Mouse (Mus musculus): ENCODE results near the gene Olfml1. TPM values are rescaled to one million over a fixed set of nuclear protein-coding genes. Genes with fewer than 3 reads are reported as not detected.

Gene Olfml1
- polyA plus RNA-seq (2014; fragmentation: Illumina TruSeq; extraction: RNeasy Lipid Tissue Mini Kit (QIAGEN cat#74804); ENCODE audit: insufficient read depth, low read depth, low replicate concordance) = 11.3 TPM

GRCm38 (mm10) chr7:107567261-107567671 lies at the start of gene Olfml1:
Gene Olfml1, plus strand, starts transcription at chr7:107567446.

DNA sequence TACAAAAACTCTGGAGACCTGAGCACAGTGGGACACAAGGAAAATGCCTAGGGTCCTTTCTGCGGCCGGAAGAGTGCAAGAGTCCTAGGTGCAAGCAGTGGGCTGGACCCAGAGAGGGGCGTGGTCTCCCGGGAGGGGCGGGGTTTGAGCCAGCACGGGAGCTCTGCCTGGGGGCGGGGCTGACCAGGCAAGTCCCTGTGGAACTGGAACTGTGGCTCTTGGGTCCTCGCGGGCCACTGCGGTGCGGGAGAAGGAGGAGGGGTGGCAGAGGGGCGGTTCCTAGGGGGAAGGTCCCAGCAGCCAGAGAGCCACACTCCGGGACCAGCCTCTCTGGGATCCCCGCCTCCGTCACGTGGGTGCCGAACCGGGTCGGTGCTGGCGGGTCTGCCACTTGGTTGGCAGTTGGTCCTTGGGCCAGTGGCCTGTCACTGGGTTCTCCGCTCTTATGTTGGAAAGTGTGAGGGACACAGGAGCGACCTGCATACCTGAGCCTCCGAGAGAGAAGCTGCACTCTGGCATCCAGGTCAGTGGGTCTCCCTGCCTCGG lies 27.7 kb downstream of the Olfml1 start, which contains the start of gene Ppfibp2:
Gene Ppfibp2 (plus strand): TSS at position 351 of the 546 bp plus-strand sequence.

DNA sequence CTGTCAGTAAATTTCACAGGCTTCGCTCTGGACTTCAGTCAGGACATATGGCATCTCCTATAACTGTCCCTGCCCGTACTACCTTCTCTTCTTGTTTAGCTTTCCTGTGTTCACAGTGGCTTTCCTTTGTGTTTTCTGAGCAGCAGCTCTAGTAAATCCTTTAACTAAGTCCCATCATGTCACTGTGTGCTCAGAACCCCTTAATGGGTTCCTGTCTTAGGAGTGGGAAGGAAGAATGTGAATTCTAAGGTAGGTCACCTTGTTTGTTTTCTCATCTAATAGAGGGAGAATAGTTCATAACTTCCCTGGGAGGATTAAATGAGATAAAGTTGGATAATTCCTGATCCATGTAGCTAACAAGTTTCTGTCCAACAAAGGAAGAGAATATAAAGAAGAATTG lies 57.8 kb downstream of the Olfml1 start, which contains the start of gene 5330417H12Rik:
Gene 5330417H12Rik (minus strand): TSS at position 101 of the 400 bp plus-strand sequence.

Other genes starting within 250 kb of the Olfml1 start
- gene Syt9, start 196.7 kb upstream of the Olfml1 start, polyA plus RNA-seq (2014; fragmentation: Illumina TruSeq; extraction: RNeasy Lipid Tissue Mini Kit (QIAGEN cat#74804); ENCODE audit: insufficient read depth, low read depth, low replicate concordance) = 0.33 TPM
- gene Ppfibp2, start 27.8 kb downstream of the Olfml1 start, polyA plus RNA-seq (2014; fragmentation: Illumina TruSeq; extraction: RNeasy Lipid Tissue Mini Kit (QIAGEN cat#74804); ENCODE audit: insufficient read depth, low read depth, low replicate concordance) = 13.1 TPM
- gene 5330417H12Rik, start 57.7 kb downstream of the Olfml1 start, polyA plus RNA-seq (2014; fragmentation: Illumina TruSeq; extraction: RNeasy Lipid Tissue Mini Kit (QIAGEN cat#74804); ENCODE audit: insufficient read depth, low read depth, low replicate concordance) = not detected
- not detected for gene Cyb5r2, start 190.6 kb downstream of the Olfml1 start, polyA plus RNA-seq (2014; fragmentation: Illumina TruSeq; extraction: RNeasy Lipid Tissue Mini Kit (QIAGEN cat#74804); ENCODE audit: insufficient read depth, low read depth, low replicate concordance)
- not detected for gene Ovch2, start 233.8 kb downstream of the Olfml1 start, polyA plus RNA-seq (2014; fragmentation: Illumina TruSeq; extraction: RNeasy Lipid Tissue Mini Kit (QIAGEN cat#74804); ENCODE audit: insufficient read depth, low read depth, low replicate concordance)
- gene Olfr467, start 244.8 kb downstream of the Olfml1 start, polyA plus RNA-seq (2014; fragmentation: Illumina TruSeq; extraction: RNeasy Lipid Tissue Mini Kit (QIAGEN cat#74804); ENCODE audit: insufficient read depth, low read depth, low replicate concordance) = not detected